Mouse (Mus musculus) myocyte (in vitro differentiated cells): Measurements from ENCODE around the gene F7.

Experiments
- E2F4 ChIP-seq: IDR thresholded peaks from one replicate; pipeline ENCODE4 v1.6.1; 2011; ENCODE audit warnings: mild to moderate bottlenecking, control low read depth, moderate library complexity; ENCODE audit not compliant: insufficient read depth
- MAX ChIP-seq: IDR thresholded peaks from one replicate; pipeline ENCODE4 v1.6.1; 2011; ENCODE audit warnings: low read depth, mild to moderate bottlenecking, control low read depth
- MYOD1 ChIP-seq, 3 experiments: IDR thresholded peaks; one replicate each; pipeline ENCODE4 v1.6.1; 2011; ENCODE audit warnings: control low read depth in 2 of 3, low read depth in 2 of 3, mild to moderate bottlenecking in 2 of 3, moderate library complexity in 1 of 3; ENCODE audit not compliant: insufficient read length in 2 of 3, control insufficient read depth in 1 of 3
- MYOG ChIP-seq, 3 experiments: IDR thresholded peaks; one replicate each; pipeline ENCODE4 v1.6.1; 2011; ENCODE audit warnings: control low read depth in 2 of 3, low read depth in 2 of 3, mild to moderate bottlenecking in 2 of 3; ENCODE audit not compliant: insufficient read length in 2 of 3, control insufficient read depth in 1 of 3, insufficient read depth in 1 of 3
- POLR2A ChIP-seq: IDR thresholded peaks from one replicate; pipeline ENCODE4 v1.6.1; 2011; ENCODE audit warnings: low read depth, mild to moderate bottlenecking, control low read depth, moderate library complexity; ENCODE audit not compliant: insufficient read length
- POLR2AphosphoS2 ChIP-seq: IDR thresholded peaks from one replicate; pipeline ENCODE4 v1.6.1; 2011; ENCODE audit warnings: low read depth, control low read depth; ENCODE audit not compliant: insufficient read length
- TCF12 ChIP-seq: IDR thresholded peaks from one replicate; pipeline ENCODE4 v1.6.1; 2011; ENCODE audit warnings: mild to moderate bottlenecking, control low read depth; ENCODE audit not compliant: poor library complexity, insufficient read depth, severe bottlenecking
- USF1 ChIP-seq: IDR thresholded peaks from one replicate; pipeline ENCODE4 v1.6.1; 2011; ENCODE audit warnings: low read depth, mild to moderate bottlenecking, control low read depth, moderate library complexity

DNA sequence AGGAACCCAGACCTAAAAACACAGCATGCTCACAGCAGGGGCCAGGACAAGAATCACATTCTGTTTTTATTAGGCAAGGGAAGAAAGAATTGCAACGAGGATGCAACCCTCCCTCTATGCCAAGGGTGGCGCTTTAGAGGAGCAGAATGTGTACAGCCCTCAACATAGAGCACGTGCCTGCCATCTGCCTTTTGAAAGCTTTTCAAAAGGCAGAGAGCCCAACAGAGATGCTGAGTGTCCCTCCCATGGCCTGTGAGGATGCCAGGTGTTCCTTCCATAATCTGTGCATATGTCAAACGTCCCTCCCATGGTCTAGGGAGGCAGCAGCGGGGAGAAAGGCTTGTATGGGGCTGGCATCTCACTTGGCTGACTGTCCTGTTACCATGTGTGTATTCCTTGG lies 21.8 kb downstream of the F7 start:
- TF ChIP-seq USF1 (no peak), POLR2A (no peak), MYOG (IDR thresholded peaks at IDR 0.05; ENCODE audit: control insufficient read depth in 1 of 3, insufficient read depth in 1 of 3, insufficient read length in 2 of 3, low read depth in 2 of 3) (no peak), MYOD1 (IDR thresholded peaks at IDR 0.05; ENCODE audit: control insufficient read depth in 1 of 3, insufficient read length in 2 of 3, low read depth in 2 of 3) (no peak), POLR2AphosphoS2 (no peak), TCF12 (no peak), MAX (no peak), E2F4 (no peak)
